Comparison of ENCODE assay signal across 8 mouse cellular contexts in genomic region chr1:171103179-171103840, GRCm38 (mm10). TPM values are rescaled to one million over a fixed set of nuclear protein-coding genes. Genes with fewer than 3 reads are reported as not detected.
DNase-seq lines count a peak whose midpoint lies in the region; ATAC-seq and TF ChIP-seq lines count a peak whose summit lies in the region.

No protein-coding gene starts in this region.

- TF ChIP-seq CTCF in left cerebral cortex, adult 2 months (IDR thresholded peaks at IDR 0.05), result no peak

- WGBS in limb, embryonic 12.5 days, result 9% methylated on average over 10 of the region's 10 CpGs

- DNase-seq in left cerebral cortex, adult 2 months (ENCODE audit: extremely low spot score in 1 of 2, low spot score in 2 of 2), result no peak
- DNase-seq in left cerebral cortex, postnatal 25 days (ENCODE audit: low spot score in 2 of 2), result no peak
- DNase-seq in MEL-GATA-1-ER (ENCODE audit: extremely low read depth, low read depth), result peak; percentile 77
- DNase-seq in cerebellum, postnatal 36 days, result no peak
- DNase-seq in spleen, postnatal 36 days (ENCODE audit: low spot score in 2 of 2), result no peak

- peak overlapping the region; percentile 82 for H3K4me3 ChIP-seq in left cerebral cortex, adult 2 months
- peak overlapping the region; percentile 65 for H3K4me3 ChIP-seq in limb, embryonic 12.5 days (replicated peaks)

- H3K4me1 ChIP-seq in limb, embryonic 12.5 days (replicated peaks), result 0 out of 2 replicates have a peak, but pooled peaks cover 4% of the 10 kb centered on the region

- H3K4me2 ChIP-seq in limb, embryonic 12.5 days, result peak overlapping the region; percentile 61

- peak; percentile 19; the same call in 1 of the 2 replicates for ATAC-seq in erythroblast, adult 5-6 weeks (replicated peaks; ENCODE audit: low FRiP score, poor library complexity, severe bottlenecking)
- 0 out of 2 replicates have a peak, but pooled peaks have one; percentile 5 for ATAC-seq in limb, embryonic 12.5 days (ENCODE audit: insufficient number of reproducible peaks, insufficient read depth, low FRiP score, low TSS enrichment, low read depth)
- ATAC-seq in neutrophil, adult 5-6 weeks (ENCODE audit: extremely low read depth, insufficient number of reproducible peaks, low FRiP score, poor library complexity, severe bottlenecking), result peak; percentile 11; the same call in 1 of the 2 replicates

- no peaks in the 10 kb centered on the region for H3K36me3 ChIP-seq in limb, embryonic 12.5 days

- intact Hi-C loops in left cerebral cortex, adult 2 months (cut with DNase I), result loop anchor here (1.0 to 5.0 kb wide), 3 partner anchors 59 to 206 kb away; no protein-coding TSS in a partner anchor
- intact Hi-C loops in left cerebral cortex, postnatal 25 days (cut with DNase I), result loop anchor here (2.0 to 5.0 kb wide), 2 partner anchors 69 to 206 kb away; no protein-coding TSS in a partner anchor

- H3K27ac ChIP-seq in left cerebral cortex, adult 2 months, result no peak overlapping the region
- H3K27ac ChIP-seq in limb, embryonic 12.5 days, result no peak overlapping the region

- H3K27me3 ChIP-seq in limb, embryonic 12.5 days, result no peaks in the 10 kb centered on the region

- no peaks in the 10 kb centered on the region for H3K9me3 ChIP-seq in limb, embryonic 12.5 days

- H3K9ac ChIP-seq in limb, embryonic 12.5 days (replicated peaks), result no peak overlapping the region; the same call in 1 of the 2 replicates

RNA-seq across cellular contexts. Expression of gene Cfap126, which starts 10.4 kb away (rescaled TPM):
- total RNA-seq in left cerebral cortex, adult 2 months (2021), result 1 to 10 TPM in 1 of 2 experiments, not detected in 1; 1.5 TPM
- total RNA-seq in left cerebral cortex, postnatal 25 days (2021), result under 1 TPM; 0.34 to 0.43 TPM
- total RNA-seq in erythroblast, adult 5-6 weeks (2015; ENCODE audit: low replicate concordance), result not detected in 2 replicates
- not detected in 2 replicates for total RNA-seq in erythroblast, adult 5-6 weeks (2017; ENCODE audit: low replicate concordance)
- polyA plus RNA-seq in limb, embryonic 12.5 days (2016; fragmentation: Nextera tagmentation; extraction: Ambion mirVana), result 1.5 and 1.6 TPM in 2 replicates
- not detected in 2 replicates for total RNA-seq in neutrophil, adult 5-6 weeks (2017)

RNA-seq across cellular contexts. Expression of gene Fcgr3, which starts 38.6 kb away (rescaled TPM):
- total RNA-seq in left cerebral cortex, adult 2 months (2021), result 10 to 100 TPM; 11.6 to 14.3 TPM
- total RNA-seq in left cerebral cortex, postnatal 25 days (2021), result 10 to 100 TPM; 13.8 TPM
- total RNA-seq in erythroblast, adult 5-6 weeks (2015; ENCODE audit: low replicate concordance), result 100 and 146 TPM in 2 replicates
- 78.3 and 110 TPM in 2 replicates for total RNA-seq in erythroblast, adult 5-6 weeks (2017; ENCODE audit: low replicate concordance)
- 4.5 and 5.3 TPM in 2 replicates for polyA plus RNA-seq in limb, embryonic 12.5 days (2016; fragmentation: Nextera tagmentation; extraction: Ambion mirVana)
- total RNA-seq in neutrophil, adult 5-6 weeks (2017), result 682 and 697 TPM in 2 replicates

RNA-seq across cellular contexts. Expression of gene Sdhc, which starts 47.1 kb away (rescaled TPM):
- total RNA-seq in left cerebral cortex, adult 2 months (2021), result 100 to 1,000 TPM; 194 to 195 TPM
- total RNA-seq in left cerebral cortex, postnatal 25 days (2021), result 100 to 1,000 TPM; 199 to 205 TPM
- total RNA-seq in erythroblast, adult 5-6 weeks (2015; ENCODE audit: low replicate concordance), result 15.6 and 40.3 TPM in 2 replicates
- total RNA-seq in erythroblast, adult 5-6 weeks (2017; ENCODE audit: low replicate concordance), result 9.2 and 20.0 TPM in 2 replicates
- 182 and 217 TPM in 2 replicates for polyA plus RNA-seq in limb, embryonic 12.5 days (2016; fragmentation: Nextera tagmentation; extraction: Ambion mirVana)
- total RNA-seq in neutrophil, adult 5-6 weeks (2017), result 16.3 and 16.9 TPM in 2 replicates

RNA-seq across cellular contexts. Expression of gene Mpz, which starts 47.2 kb away (rescaled TPM):
- total RNA-seq in left cerebral cortex, adult 2 months (2021), result not detected
- total RNA-seq in left cerebral cortex, postnatal 25 days (2021), result not detected
- total RNA-seq in erythroblast, adult 5-6 weeks (2015; ENCODE audit: low replicate concordance), result not detected in 2 replicates
- total RNA-seq in erythroblast, adult 5-6 weeks (2017; ENCODE audit: low replicate concordance), result not detected in 2 replicates
- 1.5 and 2.6 TPM in 2 replicates for polyA plus RNA-seq in limb, embryonic 12.5 days (2016; fragmentation: Nextera tagmentation; extraction: Ambion mirVana)
- total RNA-seq in neutrophil, adult 5-6 weeks (2017), result not detected in 2 replicates

Comparison
In these comparisons a context has a peak if more than half of its experiments do, and no peak if none do; other contexts are left out.
1. RNA of gene Fcgr3, which starts 38.6 kb away (total RNA-seq): 682 to 697 TPM in neutrophil, adult 5-6 weeks and 78.3 to 146 TPM in erythroblast, adult 5-6 weeks; 11.6 to 14.3 TPM in left cerebral cortex, adult 2 months and 13.8 TPM in left cerebral cortex, postnatal 25 days; every median in the first group is over 4 times any median in the second.
2. RNA of gene Sdhc, which starts 47.1 kb away (total RNA-seq): 199 to 205 TPM in left cerebral cortex, postnatal 25 days and 194 to 195 TPM in left cerebral cortex, adult 2 months; 9.2 to 40.3 TPM in erythroblast, adult 5-6 weeks and 16.3 to 16.9 TPM in neutrophil, adult 5-6 weeks; every median in the first group is over 4 times any median in the second.
3. Peak in every context shown above with its lines, with median percentiles within 50 percentile points of each other: ATAC-seq.